Mouse (Mus musculus): Measurements from ENCODE around the gene Card11. TPM values are rescaled to one million over a fixed set of nuclear protein-coding genes. Genes with fewer than 3 reads are reported as not detected.

The Card11 gene
- polyA plus RNA-seq, 1 experiment from 2014 or later, result 0.11 TPM

GRCm38 (mm10) chr5:141017927-141018700 is 17.7 kb upstream of the Card11 start:
- 75% methylated on average over 1 of the region's 2 CpGs for WGBS

GRCm38 (mm10) chr5:141016082-141016481 is 15.7 kb upstream of the Card11 start:
- no peaks in the 10 kb centered on the region for H3K36me3 ChIP-seq
- peaks cover 5% of the 10 kb centered on the region; the same call in 1 of the 2 replicates for H3K4me1 ChIP-seq
- H3K27ac ChIP-seq, result no peak overlapping the region
- no peak for DNase-seq (ENCODE audit: low spot score)
- H3K27me3 ChIP-seq (ENCODE audit: insufficient read depth, poor library complexity, severe bottlenecking), result no peaks in the 10 kb centered on the region
- WGBS, result 81% methylated on average over 1 of the region's 1 CpGs
- H3K4me3 ChIP-seq, result no peak overlapping the region
- no peaks in the 10 kb centered on the region for H3K9me3 ChIP-seq

More at GRCm38 (mm10) chr5:141017927-141018700, 17.7 kb upstream of the Card11 start:
- Histone ChIP-seq H3K4me1 (peaks cover 5% of the 10 kb centered on the region; the same call in 1 of the 2 replicates), H3K27ac (no peak overlapping the region), H3K4me3 (no peak overlapping the region), H3K36me3 (no peaks in the 10 kb centered on the region), H3K9me3 (0 out of 2 replicates have a peak, but pooled peaks cover 9% of the 10 kb centered on the region), H3K27me3 (ENCODE audit: insufficient read depth, poor library complexity, severe bottlenecking) (no peaks in the 10 kb centered on the region)
- DNase-seq (ENCODE audit: low spot score), result no peak

GRCm38 (mm10) chr5:141014216-141014615 is 13.8 kb upstream of the Card11 start:
- Histone ChIP-seq H3K27ac (no peak overlapping the region), H3K4me3 (no peak overlapping the region)
- 86% methylated on average over 6 of the region's 6 CpGs for WGBS

GRCm38 (mm10) chr5:141013465-141013864 is 13.1 kb upstream of the Card11 start:
- H3K36me3 ChIP-seq, result no peaks in the 10 kb centered on the region
- no peak overlapping the region for H3K27ac ChIP-seq
- no peak for DNase-seq (ENCODE audit: low spot score)
- no peaks in the 10 kb centered on the region for H3K9me3 ChIP-seq
- WGBS, result 69% methylated on average over 9 of the region's 9 CpGs
- no peaks in the 10 kb centered on the region for H3K27me3 ChIP-seq (ENCODE audit: insufficient read depth, poor library complexity, severe bottlenecking)
- H3K4me1 ChIP-seq, result peaks cover 5% of the 10 kb centered on the region; the same call in 1 of the 2 replicates
- no peak overlapping the region for H3K4me3 ChIP-seq

More at GRCm38 (mm10) chr5:141014216-141014615, 13.8 kb upstream of the Card11 start:
- DNase-seq (ENCODE audit: low spot score), result no peak
- Histone ChIP-seq H3K9me3 (no peaks in the 10 kb centered on the region), H3K36me3 (no peaks in the 10 kb centered on the region), H3K4me1 (peaks cover 5% of the 10 kb centered on the region; the same call in 1 of the 2 replicates), H3K27me3 (ENCODE audit: insufficient read depth, poor library complexity, severe bottlenecking) (no peaks in the 10 kb centered on the region)

GRCm38 (mm10) chr5:141005491-141005890 is 5.1 kb upstream of the Card11 start:
- no peaks in the 10 kb centered on the region for H3K27me3 ChIP-seq (ENCODE audit: insufficient read depth, poor library complexity, severe bottlenecking)
- no peak overlapping the region for H3K27ac ChIP-seq
- 56% methylated on average over 5 of the region's 5 CpGs for WGBS
- no peaks in the 10 kb centered on the region for H3K9me3 ChIP-seq
- DNase-seq (ENCODE audit: low spot score), result no peak
- no peaks in the 10 kb centered on the region for H3K36me3 ChIP-seq
- H3K4me1 ChIP-seq, result no peaks in the 10 kb centered on the region
- no peak overlapping the region for H3K4me3 ChIP-seq

- WGBS, result 73% methylated on average over 3 of the region's 3 CpGs
- no peak for DNase-seq (ENCODE audit: low spot score)
Measured at GRCm38 (mm10) chr5:141004078-141004763, 3.8 kb upstream of the Card11 start.

GRCm38 (mm10) chr5:140999178-140999672 is 1.2 kb downstream of the Card11 start:
- H3K4me1 ChIP-seq, result no peaks in the 10 kb centered on the region
- H3K36me3 ChIP-seq, result no peaks in the 10 kb centered on the region
- DNase-seq (ENCODE audit: low spot score), result no peak
- 78% methylated on average over 7 of the region's 7 CpGs for WGBS
- no peak overlapping the region for H3K27ac ChIP-seq
- H3K27me3 ChIP-seq (ENCODE audit: insufficient read depth, poor library complexity, severe bottlenecking), result no peaks in the 10 kb centered on the region
- no peaks in the 10 kb centered on the region for H3K9me3 ChIP-seq
- H3K4me3 ChIP-seq, result no peak overlapping the region

More at GRCm38 (mm10) chr5:141004078-141004763, 3.8 kb upstream of the Card11 start:
- Histone ChIP-seq H3K27ac (no peak overlapping the region), H3K4me1 (no peaks in the 10 kb centered on the region), H3K4me3 (no peak overlapping the region), H3K9me3 (no peaks in the 10 kb centered on the region), H3K27me3 (ENCODE audit: insufficient read depth, poor library complexity, severe bottlenecking) (no peaks in the 10 kb centered on the region), H3K36me3 (no peaks in the 10 kb centered on the region)

- no peaks in the 10 kb centered on the region for H3K9me3 ChIP-seq
- H3K36me3 ChIP-seq, result no peaks in the 10 kb centered on the region
- no peak overlapping the region for H3K4me3 ChIP-seq
- H3K27ac ChIP-seq, result no peak overlapping the region
- DNase-seq (ENCODE audit: low spot score), result no peak
- no peaks in the 10 kb centered on the region for H3K27me3 ChIP-seq (ENCODE audit: insufficient read depth, poor library complexity, severe bottlenecking)
- H3K4me1 ChIP-seq, result no peaks in the 10 kb centered on the region
- 74% methylated on average over 4 of the region's 4 CpGs for WGBS
Measured at GRCm38 (mm10) chr5:140997767-140998166, 2.6 kb downstream of the Card11 start.

GRCm38 (mm10) chr5:140992093-140993070 is 8.0 kb downstream of the Card11 start:
- WGBS, result 67% methylated on average over 11 of the region's 11 CpGs
- Histone ChIP-seq H3K4me3 (no peak overlapping the region), H3K4me1 (no peaks in the 10 kb centered on the region), H3K27me3 (ENCODE audit: insufficient read depth, poor library complexity, severe bottlenecking) (no peaks in the 10 kb centered on the region), H3K36me3 (no peaks in the 10 kb centered on the region), H3K27ac (no peak overlapping the region), H3K9me3 (no peaks in the 10 kb centered on the region)
- no peak for DNase-seq (ENCODE audit: low spot score)

- Histone ChIP-seq H3K36me3 (no peaks in the 10 kb centered on the region), H3K9me3 (no peaks in the 10 kb centered on the region), H3K27me3 (ENCODE audit: insufficient read depth, poor library complexity, severe bottlenecking) (no peaks in the 10 kb centered on the region), H3K4me3 (no peak overlapping the region), H3K4me1 (peaks cover 11% of the 10 kb centered on the region), H3K27ac (no peak overlapping the region)
- DNase-seq (ENCODE audit: low spot score), result no peak
- WGBS, result 85% methylated on average over 9 of the region's 9 CpGs
Measured at GRCm38 (mm10) chr5:140985311-140986050, 14.9 kb downstream of the Card11 start.

GRCm38 (mm10) chr5:140981370-140981805 is 19.0 kb downstream of the Card11 start:
- H3K27ac ChIP-seq, result no peak overlapping the region
- peaks cover 11% of the 10 kb centered on the region for H3K4me1 ChIP-seq
- H3K27me3 ChIP-seq (ENCODE audit: insufficient read depth, poor library complexity, severe bottlenecking), result no peaks in the 10 kb centered on the region
- no peaks in the 10 kb centered on the region for H3K9me3 ChIP-seq
- WGBS, result 45% methylated on average over 6 of the region's 6 CpGs
- no peak for DNase-seq (ENCODE audit: low spot score)
- H3K36me3 ChIP-seq, result no peaks in the 10 kb centered on the region
- H3K4me3 ChIP-seq, result no peak overlapping the region

- Histone ChIP-seq H3K9me3 (no peaks in the 10 kb centered on the region), H3K27me3 (ENCODE audit: insufficient read depth, poor library complexity, severe bottlenecking) (no peaks in the 10 kb centered on the region), H3K4me3 (no peak overlapping the region), H3K4me1 (peaks cover 11% of the 10 kb centered on the region), H3K27ac (no peak overlapping the region), H3K36me3 (no peaks in the 10 kb centered on the region)
- 85% methylated on average over 5 of the region's 5 CpGs for WGBS
- DNase-seq (ENCODE audit: low spot score), result no peak
Measured at GRCm38 (mm10) chr5:140980783-140981182, 19.6 kb downstream of the Card11 start.
